Mouse (Mus musculus) midbrain, embryonic 16.5 days (tissue): ENCODE results near the gene Ndufs3. TPM values are rescaled to one million over a fixed set of nuclear protein-coding genes. Genes with fewer than 3 reads are reported as not detected.

Experiments used
- ATAC-seq: fragments of 200-750 bp; cut with Nextera tagmentation; 2 replicates; pipeline ENCODE4 v1.8.0; 2017; ENCODE audit warnings: moderate TSS enrichment
- H3K27ac ChIP-seq: fragments of 300-500 bp; sonication (generic); 2 replicates; pipeline ENCODE4 v1.5.1; 2014; ENCODE audit warnings: mild to moderate bottlenecking, low read length, mixed read lengths
- H3K27me3 ChIP-seq: fragments of 300-500 bp; sonication (generic); 2 replicates; pipeline ENCODE4 v1.6.1; 2014; ENCODE audit warnings: low read depth, low read length, mixed read lengths; ENCODE audit not compliant: control insufficient read depth, insufficient read depth
- H3K36me3 ChIP-seq: fragments of 300-500 bp; sonication (generic); 2 replicates; pipeline ENCODE4 v1.6.1; 2014; ENCODE audit warnings: mild to moderate bottlenecking, low read length, moderate library complexity, mixed read lengths; ENCODE audit not compliant: control insufficient read depth, insufficient read depth
- H3K4me1 ChIP-seq: fragments of 300-500 bp; sonication (generic); 2 replicates; pipeline ENCODE4 v1.6.1; 2014; ENCODE audit warnings: mild to moderate bottlenecking, low read length, mixed read lengths; ENCODE audit not compliant: control insufficient read depth, insufficient read depth
- H3K4me2 ChIP-seq: fragments of 300-500 bp; sonication (generic); 2 replicates; pipeline ENCODE4 v1.6.1; 2014; ENCODE audit warnings: mild to moderate bottlenecking, low read length, mixed read lengths
- H3K4me3 ChIP-seq: fragments of 300-500 bp; sonication (generic); 2 replicates; pipeline ENCODE4 v1.5.1; 2014; ENCODE audit warnings: low read depth, mild to moderate bottlenecking, low read length, moderate library complexity, mixed read lengths
- H3K9ac ChIP-seq: fragments of 300-500 bp; sonication (generic); 2 replicates; pipeline ENCODE4 v1.6.1; 2014; ENCODE audit warnings: low read depth, low read length, mixed read lengths
- H3K9me3 ChIP-seq: fragments of 300-500 bp; sonication (generic); replicated peaks from 2 replicates; pipeline ENCODE4 v1.6.1; 2014; ENCODE audit warnings: mild to moderate bottlenecking, low read length, mixed read lengths; ENCODE audit not compliant: control insufficient read depth, poor library complexity, severe bottlenecking
- WGBS: fragments of 180-500 bp; shearing (Covaris S2); extraction: QIAGEN DNeasy Blood & Tissue Kit; methylation state at CpG from one replicate; pipeline ENCODE4 v1.1.7; 2014; 5-methylcytosine and 5-hydroxymethylcytosine counted together
- polyA plus RNA-seq: library from polyadenylated mRNA; unstranded; fragments of >200 nt; fragmentation: Nextera tagmentation; extraction: Ambion mirVana; gene quantifications from 2 replicates; pipeline ENCODE4 v1.2.1, GENCODE M21; 2015

The Ndufs3 gene
- polyA plus RNA-seq, 1 experiment from 2014 or later = 208 TPM

- peak; percentile 96 for ATAC-seq
- WGBS = under 1% methylated on average over 65 of the region's 67 CpGs
- peak within 1 kb of the TSS; percentile 92 for H3K9ac ChIP-seq
- no peaks in the 10 kb centered on the region for H3K9me3 ChIP-seq
- H3K4me3 ChIP-seq = peak within 1 kb of the TSS; percentile 90
- no peaks in the 10 kb centered on the region for H3K27me3 ChIP-seq
- peak within 1 kb of the TSS; percentile 69 for H3K4me2 ChIP-seq
- peaks cover 8% of the 10 kb centered on the region; the same call in 1 of the 2 replicates for H3K36me3 ChIP-seq
- H3K27ac ChIP-seq = peak within 1 kb of the TSS; percentile 94
- H3K4me1 ChIP-seq = peaks cover 20% of the 10 kb centered on the region
Measured at GRCm38 (mm10) chr2:90846955-90847680, 57.5 kb downstream of the Ndufs3 start, which contains the start of gene Mtch2. Mtch2 (plus strand) TSS chr2:90847155.

DNA sequence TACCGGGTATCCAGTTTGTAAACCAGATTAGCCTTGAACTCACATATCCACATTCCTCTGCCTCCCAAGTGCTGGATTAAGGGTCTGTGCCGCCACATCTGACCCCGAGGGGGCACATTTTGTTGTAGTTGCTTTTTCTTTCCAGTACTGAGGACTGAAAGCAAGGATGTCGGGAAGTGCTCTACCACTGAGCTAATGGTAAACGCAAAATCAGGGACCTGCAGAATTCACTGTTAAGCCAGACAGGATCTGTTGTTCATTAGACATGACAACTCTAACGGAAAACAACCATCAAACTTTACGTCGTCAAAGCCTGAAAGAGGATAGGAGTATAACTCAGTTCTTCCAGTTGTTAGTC lies 58.1 kb downstream of the Ndufs3 start:
- Histone ChIP-seq H3K27ac (peak overlapping the region; percentile 94), H3K36me3 (peaks cover 5% of the 10 kb centered on the region; the same call in 1 of the 2 replicates), H3K4me1 (peaks cover 20% of the 10 kb centered on the region), H3K27me3 (no peaks in the 10 kb centered on the region), H3K9ac (peak overlapping the region; percentile 92), H3K4me3 (peak overlapping the region; percentile 90), H3K9me3 (no peaks in the 10 kb centered on the region), H3K4me2 (peak overlapping the region; percentile 69)
- WGBS = 4% methylated on average over 8 of the region's 8 CpGs
- peak; percentile 79 for ATAC-seq

DNA sequence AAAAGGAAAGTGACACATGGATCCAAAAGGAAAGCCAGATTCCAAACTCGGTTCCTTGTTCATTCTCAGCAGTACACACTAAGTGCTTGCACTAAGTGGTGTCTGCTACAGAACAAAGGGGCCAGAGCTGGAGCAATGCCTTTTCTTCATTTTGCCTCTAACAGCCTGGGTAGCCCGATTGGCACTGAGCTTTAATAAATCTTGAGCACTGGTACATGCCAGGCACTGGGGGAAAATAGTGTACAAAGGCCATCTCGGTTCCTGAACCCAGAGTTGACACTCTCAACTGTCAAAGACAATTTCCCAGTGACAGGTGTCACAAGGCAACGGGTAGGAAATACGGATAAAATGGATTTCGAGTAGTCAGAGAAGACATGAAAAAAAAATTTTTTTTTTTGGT lies 58.5 kb downstream of the Ndufs3 start:
- H3K27ac ChIP-seq = peak overlapping the region; percentile 94
- H3K27me3 ChIP-seq = no peaks in the 10 kb centered on the region
- H3K9ac ChIP-seq = peak overlapping the region; percentile 92
- 41% methylated on average over 6 of the region's 6 CpGs for WGBS
- peak overlapping the region; percentile 90 for H3K4me3 ChIP-seq
- H3K36me3 ChIP-seq = peaks cover 4% of the 10 kb centered on the region; the same call in 1 of the 2 replicates
- H3K4me1 ChIP-seq = peaks cover 20% of the 10 kb centered on the region
- H3K4me2 ChIP-seq = peak overlapping the region; percentile 69
- no peak for ATAC-seq
- no peaks in the 10 kb centered on the region for H3K9me3 ChIP-seq

GRCm38 (mm10) chr2:90845234-90845633 lies 59.4 kb downstream of the Ndufs3 start:
- Histone ChIP-seq H3K27ac (no peak overlapping the region), H3K4me1 (peaks cover 20% of the 10 kb centered on the region), H3K4me3 (no peak overlapping the region), H3K27me3 (no peaks in the 10 kb centered on the region), H3K9me3 (no peaks in the 10 kb centered on the region), H3K4me2 (no peak overlapping the region), H3K36me3 (no peaks in the 10 kb centered on the region), H3K9ac (no peak overlapping the region)
- ATAC-seq = no peak
- WGBS = 83% methylated on average over 5 of the region's 5 CpGs

Other genes with a start within 250 kb of the Ndufs3 start
- gene Nup160, start 227.6 kb downstream of the Ndufs3 start, polyA plus RNA-seq = 19.5 and 21.4 TPM in 2 replicates
- gene Fnbp4, start 159.5 kb downstream of the Ndufs3 start, polyA plus RNA-seq = 102 and 117 TPM in 2 replicates
- 0.51 and 0.56 TPM in 2 replicates for gene Agbl2, start 122.1 kb downstream of the Ndufs3 start, polyA plus RNA-seq
- 248 and 250 TPM in 2 replicates for gene Mtch2, start 57.7 kb downstream of the Ndufs3 start, polyA plus RNA-seq
- gene C1qtnf4, start 19.0 kb downstream of the Ndufs3 start, polyA plus RNA-seq = 42.6 and 55.6 TPM in 2 replicates
- 61.6 and 62.6 TPM in 2 replicates for gene Kbtbd4, start 87 bp downstream of the Ndufs3 start, polyA plus RNA-seq
- 115 and 121 TPM in 2 replicates for gene Celf1, start 35.6 kb upstream of the Ndufs3 start, polyA plus RNA-seq
- gene Rapsn, start 130.8 kb upstream of the Ndufs3 start, polyA plus RNA-seq = 0.42 and 0.64 TPM in 2 replicates
- 226 and 247 TPM in 2 replicates for gene Psmc3, start 149.2 kb upstream of the Ndufs3 start, polyA plus RNA-seq
- 30.4 and 35.0 TPM in 2 replicates for gene Slc39a13, start 165.6 kb upstream of the Ndufs3 start, polyA plus RNA-seq
- 2.1 and 2.8 TPM in 2 replicates for gene Spi1, start 177.6 kb upstream of the Ndufs3 start, polyA plus RNA-seq
- gene Mybpc3, start 213.3 kb upstream of the Ndufs3 start, polyA plus RNA-seq = 0.04 TPM in 1 of 2 replicates, not detected in the other